Mouse (Mus musculus) CD4-positive, CD25-positive, alpha-beta regulatory T cell, adult 4 months (primary cell): ENCODE data around the gene Nebl. TPM values are rescaled to one million over a fixed set of nuclear protein-coding genes. Genes with fewer than 3 reads are reported as not detected.
A peak's percentile ranks its signal among the peaks of the same experiment; 100 is the strongest.

Source experiments
- ATAC-seq: one replicate; pipeline ENCODE4 v1.8.0; 2017
- polyA plus RNA-seq, 2 experiments: library from polyadenylated mRNA; unstranded; fragments of 100-300 nt; shearing (Covaris generic); gene quantifications; one replicate each; pipeline ENCODE4 v1.2.1; 2017

The Nebl gene
- polyA plus RNA-seq, 2 experiments from 2014 or later = 7.5 to 9.7 TPM

DNA sequence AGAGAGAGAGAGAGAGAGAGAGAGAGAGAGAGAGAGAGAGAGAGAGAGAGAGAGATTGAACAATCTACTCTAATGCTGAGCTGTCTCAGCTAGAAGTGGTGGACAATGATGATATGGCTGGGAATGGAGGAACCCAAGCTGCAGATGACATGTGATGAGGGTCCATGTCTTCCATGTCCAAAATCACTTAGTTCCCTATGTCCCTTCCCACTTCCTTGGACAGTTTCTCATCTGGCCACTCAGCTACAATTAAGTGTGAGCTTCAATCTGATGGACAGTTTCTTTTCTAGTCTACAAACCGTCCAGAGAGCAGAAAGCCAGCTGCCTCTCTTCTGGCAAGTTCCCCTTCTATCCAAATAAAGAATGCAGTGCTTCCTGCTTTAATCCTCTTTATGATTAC is 221.3 kb downstream of the Nebl start:
- ATAC-seq = no peak

DNA sequence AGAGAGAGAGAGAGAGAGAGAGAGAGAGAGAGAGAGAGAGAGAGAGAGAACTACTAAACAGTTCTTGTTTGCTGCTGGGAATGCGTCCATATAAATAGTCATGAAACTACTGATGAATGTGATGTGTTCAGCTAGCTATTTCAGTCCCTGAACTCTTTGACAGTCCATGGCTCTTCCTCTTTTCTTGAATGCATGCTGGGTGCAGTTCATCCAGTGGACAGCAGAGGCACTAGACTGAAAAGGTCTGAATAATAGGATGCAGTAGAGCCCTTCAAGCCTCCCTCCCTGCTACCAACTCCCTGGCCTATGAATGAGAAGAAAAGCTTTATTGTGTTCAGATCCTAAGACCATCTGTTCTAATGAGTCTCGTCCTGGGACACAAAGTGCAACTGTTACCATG is 223.9 kb downstream of the Nebl start:
- ATAC-seq = no peak

DNA sequence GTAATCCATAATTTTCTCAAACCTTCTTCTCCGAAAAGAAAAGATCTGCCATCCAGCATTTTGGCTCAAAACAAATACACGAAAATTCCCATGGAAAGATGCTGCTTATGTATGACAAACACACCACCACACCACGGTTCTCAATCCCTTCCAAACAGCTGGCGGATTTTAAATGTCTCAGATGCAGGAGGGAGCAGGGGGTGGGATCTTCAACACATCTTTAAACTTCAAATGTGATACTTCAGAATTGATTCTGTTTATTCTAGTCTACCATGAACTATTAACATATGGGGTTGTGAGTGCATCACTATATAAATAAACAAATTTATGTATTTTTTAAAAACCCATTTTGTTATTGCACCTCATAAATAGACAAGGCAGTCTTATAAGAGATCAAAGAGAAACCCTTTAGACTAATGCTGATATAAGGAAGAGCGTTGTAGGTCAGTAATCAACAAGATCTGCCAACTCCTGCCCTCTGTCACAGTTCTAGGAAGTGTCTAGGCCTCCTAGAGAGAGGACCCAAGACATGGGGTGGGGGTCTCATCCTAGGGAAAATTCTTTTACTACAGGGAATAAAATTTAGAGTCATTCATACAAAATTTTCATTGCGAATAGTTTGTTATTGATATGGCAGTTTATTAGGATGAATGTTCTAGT is 227.0 kb downstream of the Nebl start:
- no peak for ATAC-seq

DNA sequence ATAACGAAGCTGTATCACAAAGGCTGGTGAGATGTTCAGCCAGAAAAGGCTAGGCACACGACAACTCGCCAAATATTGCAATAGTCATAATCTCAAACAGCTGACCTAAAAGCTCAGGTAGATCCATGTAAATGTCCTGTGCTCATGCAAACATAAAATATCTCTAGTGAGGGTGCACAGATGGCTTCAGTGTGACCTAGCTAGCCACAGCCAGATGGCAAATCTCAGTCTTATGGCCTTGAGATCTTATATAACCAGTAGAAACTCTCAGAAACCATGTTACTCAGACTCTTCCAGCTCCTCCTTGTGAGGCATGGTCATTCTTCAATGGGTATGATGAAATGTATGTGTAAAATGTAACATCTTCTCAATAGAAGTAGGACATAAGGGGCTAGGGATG is 230.2 kb downstream of the Nebl start:
- no peak for ATAC-seq

DNA sequence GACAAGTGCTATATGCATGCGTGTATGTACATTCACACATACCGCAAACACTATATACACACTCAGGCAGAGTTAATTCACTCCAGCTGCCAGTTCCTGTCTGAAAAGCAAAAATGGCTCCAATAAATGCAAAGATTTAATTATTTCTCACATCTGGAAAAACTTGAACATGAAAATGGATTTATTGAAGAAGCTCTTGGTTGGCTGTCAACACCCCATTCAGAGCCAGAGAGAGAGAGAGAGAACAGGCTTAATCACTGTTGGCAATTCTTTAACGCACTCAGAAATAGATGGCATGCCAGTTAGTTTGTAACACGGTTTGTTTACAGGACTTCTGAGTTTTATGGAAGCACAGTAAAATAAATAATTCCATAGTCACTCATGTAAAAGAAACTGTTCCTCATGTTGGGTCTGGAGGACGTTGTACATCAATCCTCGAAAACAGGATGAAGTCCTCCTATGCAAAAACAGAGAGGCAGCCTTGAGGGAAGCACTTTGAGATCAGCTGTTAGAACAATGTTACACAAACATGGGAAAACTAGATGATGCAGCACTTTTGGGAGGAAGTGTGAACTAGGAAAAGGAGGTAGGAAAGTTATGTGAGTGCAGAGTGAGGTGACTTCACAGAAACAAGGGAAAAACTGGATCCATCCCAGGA is 265.6 kb downstream of the Nebl start:
- ATAC-seq = no peak

DNA sequence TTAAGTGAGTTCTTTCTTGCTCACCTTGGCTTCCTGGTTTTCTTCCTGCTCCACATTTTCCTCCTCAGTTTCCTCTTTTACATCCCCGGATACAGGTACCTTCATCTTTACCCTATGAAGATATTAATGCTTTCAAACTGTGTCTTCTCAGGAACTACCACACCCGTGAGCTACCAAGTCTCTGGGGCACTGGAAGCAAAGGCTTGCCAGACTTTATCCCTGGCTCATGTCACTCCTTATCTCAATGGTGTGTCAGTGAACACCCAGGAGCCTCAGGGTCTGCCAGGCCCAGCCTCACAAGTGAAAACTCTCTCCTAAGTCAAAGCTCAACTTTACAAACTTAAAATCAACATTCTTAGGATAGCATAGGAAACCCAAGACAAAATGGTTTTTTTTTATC is 270.8 kb downstream of the Nebl start:
- no peak for ATAC-seq

DNA sequence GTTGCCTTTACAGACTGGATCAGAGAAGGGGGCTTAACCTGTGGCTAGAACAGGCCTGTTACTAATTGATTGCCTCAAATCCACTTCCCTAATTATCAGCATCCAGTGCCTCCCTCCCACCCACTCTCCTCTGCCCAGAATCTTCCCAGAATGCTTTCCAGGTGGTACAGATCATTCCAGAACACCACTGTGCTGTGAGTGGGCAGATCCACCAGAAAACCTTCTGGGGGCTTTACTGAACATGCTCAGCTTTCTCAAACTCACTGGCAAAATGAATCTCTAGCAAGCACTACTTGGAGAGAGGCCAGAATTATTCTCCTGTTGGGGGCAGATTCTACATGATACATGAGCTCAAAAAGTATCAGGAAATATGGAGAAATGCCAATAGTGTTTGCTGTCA is 277.6 kb downstream of the Nebl start:
- ATAC-seq = no peak

DNA sequence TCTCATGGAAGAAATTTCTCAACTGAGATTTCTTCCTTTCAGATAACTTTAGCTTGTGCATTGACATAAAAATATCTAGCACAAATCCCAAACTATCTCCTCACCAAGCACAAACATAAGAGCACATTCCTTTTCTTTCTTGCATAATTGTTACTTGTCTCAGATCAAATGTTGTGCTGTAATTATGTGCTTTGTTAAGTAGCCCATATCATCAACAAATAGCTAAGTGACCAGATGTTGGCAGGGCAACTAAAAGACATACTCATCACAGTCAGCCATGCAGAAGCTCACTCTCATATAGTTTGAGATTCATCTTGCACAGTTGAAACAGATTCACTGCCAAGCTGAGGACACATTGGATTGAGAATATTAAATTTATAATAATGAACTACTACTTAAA is 282.9 kb downstream of the Nebl start:
- ATAC-seq = no peak

DNA sequence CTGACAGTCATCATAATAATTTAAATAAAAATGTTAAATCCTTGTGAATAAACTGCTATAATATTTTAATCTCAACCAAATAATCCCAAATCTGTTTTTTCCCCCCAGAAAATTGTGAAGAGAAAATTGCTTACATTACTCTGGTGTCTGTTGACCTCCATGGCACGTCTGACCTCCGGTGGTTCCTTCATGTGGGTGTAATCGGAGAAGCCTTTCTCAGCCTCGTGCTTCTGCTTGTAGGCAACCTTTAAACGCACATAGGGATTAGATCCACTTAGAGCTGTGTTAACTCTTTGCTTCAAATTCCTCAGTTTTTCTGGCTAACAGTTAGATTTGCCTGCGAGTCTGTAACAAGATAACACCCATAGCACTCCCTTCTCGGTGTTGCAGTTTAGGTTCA is 287.7 kb downstream of the Nebl start:
- ATAC-seq = no peak

DNA sequence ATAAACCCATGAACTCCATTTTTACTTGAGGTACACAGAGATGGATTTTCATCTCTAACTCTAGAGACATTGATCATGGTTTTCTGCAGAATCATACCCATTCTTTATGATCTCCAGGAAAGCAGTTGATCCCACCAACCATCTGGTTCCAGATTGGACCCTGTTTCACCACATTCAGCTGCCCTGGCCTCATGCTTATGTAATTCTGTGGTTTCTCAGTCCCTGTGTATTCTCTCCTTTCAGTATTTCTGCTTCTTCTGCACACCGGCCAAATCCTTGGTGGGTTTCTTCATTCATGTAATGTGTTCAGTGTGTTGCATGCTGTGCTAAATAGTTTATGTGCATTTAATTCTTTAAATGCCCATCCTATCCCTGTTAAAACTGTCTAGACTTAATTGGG is 292.9 kb downstream of the Nebl start:
- no peak for ATAC-seq

DNA sequence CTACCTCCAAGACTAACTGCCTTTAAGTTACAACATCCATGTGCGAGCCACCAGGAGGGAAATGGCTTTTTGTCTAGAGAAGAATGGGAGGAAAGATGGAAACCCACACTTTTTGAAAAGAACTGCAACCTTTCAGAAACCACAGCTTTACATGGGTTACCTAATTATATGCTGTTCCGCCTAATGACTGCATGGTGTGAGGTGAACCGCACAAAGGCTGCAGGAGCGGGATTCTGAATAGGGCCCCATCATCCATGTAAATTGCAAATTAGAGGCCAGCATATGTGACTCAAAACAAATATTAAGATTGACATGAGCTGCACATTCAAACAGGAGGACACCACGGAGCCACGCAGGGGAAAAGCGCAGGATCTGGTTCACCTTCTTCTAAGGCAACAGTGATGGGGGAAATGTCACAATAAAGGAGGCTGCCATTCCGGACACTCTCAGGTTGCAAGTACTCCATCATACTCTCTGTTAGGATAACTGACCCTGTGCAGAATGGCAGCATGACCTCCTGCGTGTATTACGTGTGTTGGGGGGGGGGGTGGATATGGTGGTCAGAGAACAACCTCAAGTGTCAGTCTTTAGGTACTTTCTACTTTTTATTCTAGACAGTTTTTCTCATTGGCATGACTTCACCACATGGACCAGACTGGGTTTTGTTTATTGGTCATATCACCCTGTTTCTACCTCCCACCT is 294.4 kb downstream of the Nebl start:
- ATAC-seq = no peak

DNA sequence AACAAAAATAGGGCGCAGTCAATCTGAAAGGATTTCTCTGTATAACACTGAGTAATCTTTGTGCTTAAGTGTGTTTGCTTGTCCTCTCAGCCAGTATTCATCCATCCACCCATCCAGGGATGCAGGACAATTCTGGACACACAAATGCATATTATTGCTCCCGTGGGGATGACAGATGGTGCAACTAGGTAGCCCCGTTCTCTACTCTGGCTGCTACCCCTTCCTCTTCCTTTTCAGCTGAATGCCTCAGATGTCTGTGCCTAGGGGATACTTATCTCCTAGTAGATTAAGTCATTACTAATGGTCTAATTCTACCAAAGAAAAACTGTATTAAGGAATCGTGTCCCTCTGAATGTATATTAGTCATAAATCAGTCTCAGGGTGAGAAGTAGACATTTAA is 296.0 kb downstream of the Nebl start:
- ATAC-seq = no peak

DNA sequence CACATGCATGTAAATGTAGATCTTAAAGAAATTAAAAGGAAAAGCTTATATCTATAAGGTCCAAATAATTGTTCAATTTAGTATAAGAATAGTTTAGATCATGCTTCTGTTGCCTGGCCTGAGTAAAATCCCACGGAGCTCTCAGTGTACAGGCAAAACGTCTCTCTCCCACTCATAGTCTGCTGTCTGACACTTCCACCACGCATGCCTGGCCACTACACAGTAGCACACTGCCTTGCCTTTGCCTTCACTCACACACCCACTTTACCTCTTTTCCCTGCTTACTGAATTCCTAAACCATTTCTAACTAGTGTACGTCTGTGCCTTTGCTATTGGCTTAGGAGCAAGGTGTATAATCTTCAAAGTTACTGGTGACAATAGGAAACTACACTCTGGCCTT is 302.2 kb downstream of the Nebl start:
- no peak for ATAC-seq

DNA sequence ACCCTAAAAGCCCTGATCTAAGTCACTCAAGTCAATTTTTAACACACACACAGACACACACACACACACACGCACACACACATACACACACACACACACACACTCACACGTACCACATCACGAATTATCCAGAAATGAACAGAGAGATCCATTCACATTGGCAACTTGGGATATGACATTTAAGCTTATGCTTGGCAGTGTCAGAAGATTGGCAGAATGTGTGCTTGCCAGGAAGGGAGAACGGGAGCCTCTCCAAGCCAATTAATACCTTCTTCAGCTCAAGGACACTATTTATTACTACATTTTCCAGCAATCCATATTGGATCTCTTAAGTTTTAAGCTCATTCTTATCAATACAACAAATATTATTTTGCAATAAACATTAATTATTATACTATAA is 303.1 kb downstream of the Nebl start:
- ATAC-seq = no peak

DNA sequence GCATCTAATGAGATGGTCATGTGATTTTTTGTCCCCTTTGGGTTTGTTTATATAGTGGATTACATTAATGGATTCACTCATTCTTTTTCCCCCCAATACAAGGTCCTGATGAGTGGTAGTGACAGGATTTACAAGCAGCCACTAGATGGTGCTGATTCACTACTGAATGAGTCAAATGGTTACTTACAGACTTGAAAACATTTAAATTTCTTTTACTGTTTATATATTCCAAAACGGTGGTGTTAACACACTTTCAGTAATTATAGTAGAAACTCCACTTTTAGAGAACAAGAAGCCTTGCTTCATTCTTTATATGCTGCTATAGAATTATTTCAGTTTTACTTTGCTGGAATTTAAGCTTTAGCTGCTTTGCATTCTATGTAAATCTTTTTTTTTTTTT is 308.3 kb downstream of the Nebl start:
- peak; percentile 64 for ATAC-seq

DNA sequence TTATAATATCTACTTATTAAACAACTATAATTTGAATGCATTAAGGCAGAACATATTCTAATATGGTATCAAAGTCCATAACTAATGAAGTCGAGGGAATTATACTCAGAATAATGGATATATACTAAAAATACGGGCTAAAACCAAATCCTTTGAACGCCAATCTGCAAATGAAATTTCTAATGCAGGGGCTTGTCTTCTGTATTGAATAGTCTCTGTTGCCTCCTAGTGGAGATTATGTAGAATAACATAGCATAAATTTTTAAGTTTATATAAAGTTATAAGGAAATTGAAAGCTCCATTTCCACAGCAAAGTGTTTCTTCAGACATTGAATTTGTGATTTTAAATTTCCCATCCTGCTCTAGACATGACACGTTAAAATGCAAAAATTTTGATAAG is 315.9 kb downstream of the Nebl start:
- ATAC-seq = peak; percentile 60

DNA sequence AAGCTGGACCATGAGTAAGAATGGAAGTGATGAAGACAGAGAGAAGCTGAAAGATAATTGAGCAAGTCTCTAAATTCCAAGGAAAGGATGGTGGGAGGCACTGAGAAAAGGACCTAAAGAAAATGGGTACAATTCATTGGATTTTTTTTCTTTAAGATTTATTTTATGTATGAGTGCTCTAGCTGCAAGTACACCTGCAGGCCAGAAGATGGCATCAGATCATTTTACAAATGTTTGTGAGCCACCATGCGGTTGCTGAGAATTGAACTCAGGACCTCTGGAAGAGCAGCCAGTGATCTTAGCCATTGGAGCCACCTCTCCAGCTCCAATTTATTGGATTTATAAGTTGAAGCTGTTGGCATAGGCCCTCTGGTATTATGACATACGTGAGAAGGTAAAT is 316.9 kb downstream of the Nebl start:
- ATAC-seq = no peak

DNA sequence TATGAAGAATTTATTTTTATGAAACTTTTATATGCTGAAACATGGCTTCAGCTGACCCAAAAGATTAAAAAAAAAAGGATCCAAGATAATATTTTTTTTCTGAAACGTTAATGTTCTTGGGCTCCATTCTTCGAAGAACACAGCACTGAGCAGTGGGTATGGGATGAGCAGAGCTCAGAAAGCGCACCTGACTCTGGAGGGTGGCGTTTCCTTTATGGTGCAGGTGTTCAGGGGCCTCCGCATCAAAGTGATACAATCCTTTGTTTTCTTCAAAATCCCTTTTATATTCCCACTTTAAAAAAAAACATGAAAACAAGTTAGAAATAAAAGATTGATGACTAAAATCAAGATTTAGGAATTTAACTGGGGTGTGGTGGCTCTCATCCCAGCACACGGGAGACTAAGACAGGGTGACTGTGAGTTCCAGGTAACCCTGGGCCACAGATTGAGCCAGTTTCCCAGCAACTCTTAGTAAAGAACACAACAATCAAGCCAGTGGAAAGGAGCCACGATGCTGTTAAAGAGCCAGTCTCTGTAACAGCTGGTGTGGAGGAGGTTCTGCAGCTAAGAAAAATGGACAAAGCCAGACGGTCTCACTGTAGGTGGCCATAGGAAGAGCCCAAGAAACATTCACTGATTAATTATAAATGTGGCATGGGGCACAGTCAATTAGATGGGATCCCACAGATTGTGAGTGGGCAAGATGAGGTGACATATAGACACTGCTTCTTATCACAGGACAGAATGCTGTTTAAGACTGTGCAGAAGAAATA is 317.6 kb downstream of the Nebl start:
- no peak for ATAC-seq

DNA sequence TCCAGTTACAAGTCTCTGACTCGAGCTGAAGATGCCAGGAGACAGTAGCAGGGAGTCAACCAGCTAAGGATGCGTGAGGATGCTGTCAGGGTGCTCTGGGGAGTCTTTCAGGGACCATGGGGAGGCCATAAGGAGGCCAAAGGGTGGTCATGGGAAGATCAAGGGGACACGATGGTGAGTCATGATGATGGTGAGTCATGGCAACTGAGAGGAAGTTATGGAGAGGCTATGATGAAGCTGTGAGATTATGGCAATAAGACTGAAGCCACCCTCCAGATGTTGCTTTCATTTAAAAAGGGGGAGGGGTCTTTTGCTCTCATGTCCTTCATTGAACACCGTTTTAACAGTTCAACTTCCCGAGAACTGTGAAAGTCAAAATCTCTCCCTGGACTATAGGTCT is 322.0 kb downstream of the Nebl start:
- no peak for ATAC-seq

DNA sequence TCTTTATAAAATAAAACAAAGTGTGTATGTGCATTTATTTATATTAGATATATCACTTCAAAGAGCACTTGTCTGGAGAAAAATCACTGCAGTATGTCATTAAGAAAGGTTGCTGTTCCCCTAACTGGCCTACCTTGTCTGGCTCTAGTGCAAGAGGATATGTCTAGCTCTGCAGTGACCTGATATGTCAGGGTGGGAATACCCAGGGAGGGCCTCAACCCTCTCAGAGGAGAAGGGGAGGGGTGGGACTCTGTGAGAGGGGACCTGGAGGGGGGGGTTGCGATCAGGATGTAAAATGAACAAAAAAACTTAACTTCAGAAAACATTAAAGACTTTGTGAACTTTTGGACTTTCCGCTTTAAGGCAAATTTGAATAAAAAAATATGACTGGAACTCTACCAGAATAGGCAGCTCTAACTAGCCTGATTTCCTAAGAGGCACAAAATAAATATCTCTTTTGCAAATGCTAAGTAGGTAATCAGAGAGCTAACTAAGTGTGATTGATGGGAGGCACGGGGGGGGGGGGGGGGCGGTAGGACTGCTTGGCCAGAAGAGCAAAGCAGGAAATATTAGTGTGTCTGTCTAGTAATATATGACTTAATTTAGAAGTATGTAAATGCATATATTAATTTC is 325.2 kb downstream of the Nebl start:
- no peak for ATAC-seq

DNA sequence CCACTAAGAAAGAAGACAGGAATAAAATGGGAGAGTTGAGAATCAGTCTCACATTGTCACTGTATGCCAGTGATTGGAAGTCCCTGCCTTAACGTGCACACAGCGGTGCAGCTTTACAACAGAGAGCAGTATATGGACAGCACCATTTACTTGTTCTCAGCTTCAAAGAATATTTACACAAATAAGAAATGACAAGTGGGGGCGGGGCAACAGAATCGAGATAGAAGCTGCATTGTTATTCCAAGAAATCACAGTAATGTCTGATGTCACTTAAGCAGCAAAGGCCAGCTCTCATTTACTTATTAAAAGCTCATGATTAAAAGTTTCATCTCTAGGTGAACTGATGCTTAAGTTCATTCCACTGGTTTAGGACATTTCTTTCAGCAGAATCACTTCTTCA is 328.8 kb downstream of the Nebl start:
- ATAC-seq = no peak

DNA sequence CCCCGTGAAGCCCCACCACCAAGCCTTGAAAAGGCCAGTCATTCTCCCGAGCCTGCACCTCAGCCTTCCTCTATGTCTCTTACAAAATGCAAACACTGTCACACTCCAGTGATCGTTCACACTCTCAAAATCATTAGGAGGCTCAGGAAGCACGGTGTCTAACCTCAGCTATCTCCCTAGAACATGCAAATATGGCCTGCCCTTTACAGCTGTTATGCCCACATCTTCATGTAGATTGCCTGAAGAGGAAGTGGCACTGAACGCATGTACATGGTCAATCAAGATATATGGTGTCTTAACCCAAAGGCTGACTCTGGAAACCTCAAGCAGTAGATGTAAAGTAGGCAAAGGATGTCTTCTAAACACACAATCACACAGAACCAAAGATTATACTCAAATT is 335.0 kb downstream of the Nebl start:
- no peak for ATAC-seq

DNA sequence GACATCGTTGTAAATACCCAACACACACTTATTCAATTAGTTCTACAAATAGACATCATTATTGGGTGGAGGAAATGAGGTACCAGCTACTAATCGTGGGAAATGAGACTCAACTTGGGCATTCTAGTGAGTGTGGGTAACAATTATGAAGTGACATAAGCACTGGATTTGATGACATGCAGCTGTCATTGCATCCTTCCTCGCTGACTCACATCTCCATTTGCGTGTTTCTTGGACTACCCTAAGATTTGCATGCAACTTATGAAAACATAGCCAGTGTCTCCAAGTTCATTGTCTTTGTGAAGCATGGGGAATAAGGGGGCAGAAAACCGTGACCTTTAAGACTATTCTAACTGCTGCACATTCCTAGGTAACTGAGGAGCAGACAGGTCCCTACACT is 339.9 kb downstream of the Nebl start:
- no peak for ATAC-seq
